Mouse (Mus musculus) lung, postnatal 0 days (tissue): ENCODE measurements at regions not wholly inside any gene's neighbourhood (a gene's known extent, or its start where the extent isn't known, plus 50 kb on each side); places are given as distances from the start of the nearest gene placed in this dataset.

Experiments
- CTCF ChIP-seq: IDR thresholded peaks from 2 replicates; pipeline ENCODE4 v1.5.1; 2016; ENCODE audit warnings: antibody characterized with exemption, mild to moderate bottlenecking
- EP300 ChIP-seq: IDR thresholded peaks from 2 replicates; pipeline ENCODE4 v1.6.1; 2016; ENCODE audit warnings: antibody characterized with exemption, mild to moderate bottlenecking, control low read depth

GRCm38 (mm10) chr10:19463800-19464199, 107.5 kb downstream of the Olig3 start:
- TF ChIP-seq CTCF, result no peak
- no peak for TF ChIP-seq EP300
